Mouse (Mus musculus) stomach, postnatal 0 days (tissue): ENCODE measurements around the gene Fgfr2. TPM values are rescaled to one million over a fixed set of nuclear protein-coding genes. Genes with fewer than 3 reads are reported as not detected.

Experiments used
- ATAC-seq: fragments of 200-750 bp; cut with Nextera tagmentation; 2 replicates; pipeline ENCODE4 v1.8.0; 2017; ENCODE audit not compliant: low FRiP score, low TSS enrichment
- DNase-seq: peaks from one replicate; pipeline ENCODE4 v3.0.0-alpha.2; 2016; ENCODE audit warnings: low spot score
- H3K27ac ChIP-seq: fragments of 300-500 bp; sonication (generic); replicated peaks from 2 replicates; pipeline ENCODE4 v1.5.1; 2014; ENCODE audit warnings: mild to moderate bottlenecking, control low read depth
- H3K27me3 ChIP-seq: fragments of 300-500 bp; sonication (generic); 2 replicates; pipeline ENCODE4 v1.6.1; 2014; ENCODE audit warnings: low read length; ENCODE audit not compliant: control insufficient read depth, insufficient read depth
- H3K36me3 ChIP-seq: fragments of 300-500 bp; sonication (generic); 2 replicates; pipeline ENCODE4 v1.6.1; 2014; ENCODE audit warnings: low read length, mixed read lengths; ENCODE audit not compliant: control insufficient read depth, insufficient read depth
- H3K4me1 ChIP-seq: fragments of 300-500 bp; sonication (generic); replicated peaks from 2 replicates; pipeline ENCODE4 v1.6.1; 2014; ENCODE audit warnings: antibody characterized with exemption; ENCODE audit not compliant: control insufficient read depth, insufficient read depth
- H3K4me2 ChIP-seq: fragments of 300-500 bp; sonication (generic); replicated peaks from 2 replicates; pipeline ENCODE4 v1.6.1; 2014; ENCODE audit warnings: low read depth, mild to moderate bottlenecking, control low read depth, moderate library complexity
- H3K4me3 ChIP-seq: fragments of 300-500 bp; sonication (generic); 2 replicates; pipeline ENCODE4 v1.5.1; 2014; ENCODE audit warnings: low read depth, low read length, control low read depth
- H3K9ac ChIP-seq: fragments of 300-500 bp; sonication (generic); 2 replicates; pipeline ENCODE4 v1.6.1; 2014; ENCODE audit warnings: mild to moderate bottlenecking, low read length, control low read depth, mixed read lengths
- H3K9me3 ChIP-seq: fragments of 300-500 bp; sonication (generic); 2 replicates; pipeline ENCODE4 v1.6.1; 2016; ENCODE audit warnings: low read length; ENCODE audit not compliant: control insufficient read depth
- CTCF ChIP-seq: IDR thresholded peaks from 2 replicates; pipeline ENCODE4 v1.5.1; 2016; ENCODE audit warnings: antibody characterized with exemption, low read depth, mild to moderate bottlenecking, moderate library complexity
- EP300 ChIP-seq: optimal IDR thresholded peaks from 2 replicates; pipeline ENCODE3; 2016; ENCODE audit warnings: antibody characterized with exemption
- WGBS: fragments of 180-500 bp; shearing (Covaris S2); extraction: QIAGEN DNeasy Blood & Tissue Kit; methylation state at CpG from one replicate; pipeline ENCODE4 v1.1.7; 2014; 5-methylcytosine and 5-hydroxymethylcytosine counted together
- polyA plus RNA-seq: library from polyadenylated mRNA; unstranded; fragments of >200 nt; fragmentation: Nextera tagmentation; extraction: Ambion mirVana; gene quantifications from 2 replicates; pipeline ENCODE4 v1.2.1, GENCODE M21; 2015

The Fgfr2 gene
- polyA plus RNA-seq, 1 experiment from 2014 or later = 60.8 TPM

- Histone ChIP-seq H3K27me3 (peaks cover 43% of the 10 kb centered on the region; the same call in 1 of the 2 replicates), H3K27ac (no peak overlapping the region), H3K4me2 (peak overlapping the region; percentile 47), H3K9me3 (no peaks in the 10 kb centered on the region), H3K36me3 (no peaks in the 10 kb centered on the region), H3K9ac (no peak overlapping the region), H3K4me1 (no peaks in the 10 kb centered on the region; the same call in 1 of the 2 replicates), H3K4me3 (peak overlapping the region; percentile 31)
- WGBS = under 1% methylated on average over 39 of the region's 39 CpGs
- ATAC-seq (peak; percentile 56), DNase-seq (peak; percentile 57)
- TF ChIP-seq CTCF (no peak), EP300 (no peak)
Measured at GRCm38 (mm10) chr7:131553771-131554175, 1569.4 kb downstream of the Fgfr2 start.

- WGBS = 6% methylated on average over 5 of the region's 5 CpGs
- ATAC-seq (no peak), DNase-seq (no peak)
- Histone ChIP-seq H3K36me3 (no peaks in the 10 kb centered on the region), H3K4me2 (no peak overlapping the region), H3K9ac (no peak overlapping the region), H3K4me3 (no peak overlapping the region), H3K4me1 (no peaks in the 10 kb centered on the region; the same call in 1 of the 2 replicates), H3K27ac (no peak overlapping the region), H3K27me3 (peaks cover 52% of the 10 kb centered on the region), H3K9me3 (no peaks in the 10 kb centered on the region)
- TF ChIP-seq CTCF = no peak
- no peak for TF ChIP-seq EP300
Measured at GRCm38 (mm10) chr7:131552781-131553180, 1570.4 kb downstream of the Fgfr2 start.

DNA sequence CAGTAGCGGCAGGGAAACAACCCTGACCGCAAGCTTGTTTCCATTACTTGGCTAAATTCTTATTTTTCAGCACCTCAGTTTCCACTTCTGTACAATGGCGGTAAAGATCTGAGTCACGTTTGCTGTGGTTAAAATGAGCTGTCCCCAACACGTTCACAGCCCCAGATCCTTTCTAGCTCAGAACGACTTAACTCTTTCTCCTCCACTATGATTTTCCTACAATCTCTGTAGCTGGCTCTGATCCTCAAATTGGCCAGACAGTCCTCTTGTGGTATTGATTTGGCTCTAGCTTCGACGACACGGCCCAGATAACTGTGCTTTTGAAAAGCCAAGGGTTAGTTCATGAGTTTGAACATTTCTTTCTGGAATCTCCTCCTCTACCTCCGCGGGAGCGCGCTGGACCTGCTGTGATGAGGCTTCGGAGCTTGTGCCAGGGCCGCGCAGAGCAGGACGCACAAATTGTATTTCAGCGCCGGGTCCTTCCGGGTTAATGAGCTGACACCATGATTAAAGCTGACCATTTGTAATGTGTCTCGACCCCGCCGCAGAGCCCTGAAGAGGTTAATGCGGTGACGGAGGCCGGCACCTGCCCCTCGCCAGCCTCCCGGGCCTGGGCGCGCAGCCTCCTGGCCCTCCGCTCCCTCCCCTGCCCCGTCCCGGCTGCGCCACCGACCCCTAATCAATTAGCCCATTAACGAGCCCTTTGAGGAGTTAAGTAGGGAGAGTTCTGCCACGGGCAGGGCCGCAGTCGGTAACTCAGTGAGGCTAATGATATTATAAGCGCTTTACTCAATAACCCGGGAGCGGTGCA is 1571.0 kb downstream of the Fgfr2 start:
- no peak overlapping the region for H3K4me2 ChIP-seq
- peaks cover 52% of the 10 kb centered on the region for H3K27me3 ChIP-seq
- no peaks in the 10 kb centered on the region; the same call in 1 of the 2 replicates for H3K4me1 ChIP-seq
- no peak overlapping the region for H3K27ac ChIP-seq
- DNase-seq (no peak), ATAC-seq (no peak)
- no peak for TF ChIP-seq CTCF
- TF ChIP-seq EP300 = no peak
- 2% methylated on average over 42 of the region's 42 CpGs for WGBS
- no peak overlapping the region for H3K4me3 ChIP-seq
- H3K9ac ChIP-seq = no peak overlapping the region
- H3K36me3 ChIP-seq = no peaks in the 10 kb centered on the region
- H3K9me3 ChIP-seq = no peaks in the 10 kb centered on the region

DNA sequence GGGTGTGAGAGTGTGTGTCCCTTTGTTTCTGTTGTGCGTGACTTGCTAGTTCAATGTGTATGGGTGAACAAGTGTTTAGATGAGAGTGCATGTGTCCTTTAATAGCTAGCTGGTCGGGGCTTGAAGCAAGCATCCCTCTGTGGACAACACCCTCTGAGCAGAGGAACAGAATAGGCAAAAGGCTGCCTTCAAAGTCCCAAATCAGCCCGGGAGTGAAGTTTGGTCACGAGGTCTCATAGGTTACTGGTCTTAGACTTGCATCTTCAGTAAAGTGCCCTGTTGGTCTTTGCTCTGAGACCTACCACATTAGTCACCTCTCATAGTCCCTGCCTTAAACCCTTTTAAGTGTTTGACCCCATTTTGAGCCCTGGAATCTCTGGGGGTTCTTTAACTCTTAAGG is 1571.7 kb downstream of the Fgfr2 start:
- H3K4me3 ChIP-seq = no peak overlapping the region
- no peaks in the 10 kb centered on the region for H3K9me3 ChIP-seq
- TF ChIP-seq CTCF (no peak), EP300 (no peak)
- H3K9ac ChIP-seq = no peak overlapping the region
- H3K27ac ChIP-seq = no peak overlapping the region
- DNase-seq (no peak), ATAC-seq (no peak)
- no peaks in the 10 kb centered on the region; the same call in 1 of the 2 replicates for H3K4me1 ChIP-seq
- peaks cover 50% of the 10 kb centered on the region for H3K27me3 ChIP-seq
- under 1% methylated on average over 4 of the region's 4 CpGs for WGBS
- H3K36me3 ChIP-seq = no peaks in the 10 kb centered on the region
- no peak overlapping the region for H3K4me2 ChIP-seq

GRCm38 (mm10) chr7:131548473-131548872 is 1574.7 kb downstream of the Fgfr2 start, which contains the start of gene Hmx2:
Hmx2 (plus strand) TSS chr7:131548773.
- no peak within 1 kb of the TSS for H3K27ac ChIP-seq

GRCm38 (mm10) chr7:131547481-131547880 is 1575.7 kb downstream of the Fgfr2 start:
- no peaks in the 10 kb centered on the region for H3K36me3 ChIP-seq
- TF ChIP-seq CTCF = no peak
- no peak overlapping the region for H3K4me3 ChIP-seq
- peaks cover 49% of the 10 kb centered on the region for H3K27me3 ChIP-seq
- H3K9me3 ChIP-seq = no peaks in the 10 kb centered on the region
- no peak overlapping the region for H3K4me2 ChIP-seq
- WGBS = 3% methylated on average over 5 of the region's 5 CpGs
- no peak overlapping the region for H3K27ac ChIP-seq
- ATAC-seq (no peak), DNase-seq (no peak)
- peaks cover 3% of the 10 kb centered on the region for H3K4me1 ChIP-seq
- no peak overlapping the region for H3K9ac ChIP-seq

More at GRCm38 (mm10) chr7:131548473-131548872, 1574.7 kb downstream of the Fgfr2 start, which contains the start of gene Hmx2:
- DNase-seq (no peak), ATAC-seq (no peak)
- Histone ChIP-seq H3K4me1 (no peaks in the 10 kb centered on the region), H3K4me2 (no peak within 1 kb of the TSS), H3K4me3 (no peak within 1 kb of the TSS), H3K9ac (no peak within 1 kb of the TSS), H3K36me3 (no peaks in the 10 kb centered on the region), H3K9me3 (no peaks in the 10 kb centered on the region), H3K27me3 (peaks cover 52% of the 10 kb centered on the region)
- TF ChIP-seq EP300 = no peak
- no peak for TF ChIP-seq CTCF
- WGBS = 7% methylated on average over 3 of the region's 3 CpGs
